Mouse (Mus musculus): ENCODE data around the gene Suco.

DNA sequence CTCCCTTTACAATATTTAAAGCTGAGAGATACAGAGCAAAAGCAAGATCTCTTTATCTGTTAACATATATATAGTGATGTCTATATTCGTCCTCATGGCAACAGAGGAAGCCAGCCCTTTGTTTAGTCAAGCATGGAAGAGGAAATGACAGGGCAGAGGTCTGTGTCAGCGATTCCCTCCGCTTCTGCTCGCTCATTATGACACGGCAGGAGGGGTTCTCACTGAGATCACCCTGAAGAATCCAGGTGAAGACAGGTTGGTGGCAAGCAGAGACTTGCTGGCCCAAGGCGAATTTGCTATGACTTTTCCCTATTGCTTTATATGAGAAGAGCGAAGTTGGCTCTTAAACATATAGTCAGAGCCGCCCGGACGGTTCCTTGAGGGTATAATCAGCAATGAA is 19.6 kb upstream of the Suco start:
- TF ChIP-seq ETS1 (IDR thresholded peaks at IDR 0.05; ENCODE audit: low read depth, low read length) (no peak), POLR2A (IDR thresholded peaks at IDR 0.05; ENCODE audit: control insufficient read depth in 1 of 2, insufficient read depth in 1 of 2, low read depth in 1 of 2, low read length in 2 of 2, poor library complexity in 1 of 2) (no peak), UBTF (IDR thresholded peaks at IDR 0.05; ENCODE audit: borderline replicate concordance, insufficient read depth, low read depth, low read length) (no peak), USF1 (IDR thresholded peaks at IDR 0.05; ENCODE audit: low read depth, low read length) (no peak), RCOR1 (IDR thresholded peaks at IDR 0.05; ENCODE audit: low read depth, low read length) (no peak), EP300 (IDR thresholded peaks at IDR 0.05; ENCODE audit: low read depth in 1 of 2, low read length in 2 of 2) (no peak), BHLHE40 (IDR thresholded peaks at IDR 0.05; ENCODE audit: borderline replicate concordance, low read depth, low read length) (no peak), SIN3A (IDR thresholded peaks at IDR 0.05; ENCODE audit: low read length) (no peak), MAFK (IDR thresholded peaks at IDR 0.05; ENCODE audit: borderline replicate concordance, low read depth, low read length) (no peak), GABPA (IDR thresholded peaks at IDR 0.05; ENCODE audit: low read depth, low read length) (no peak), ZNF384 (IDR thresholded peaks at IDR 0.05; ENCODE audit: low read depth, low read length) (no peak)

Measured in MEL (cell line).